Mouse (Mus musculus): ENCODE data around the gene Ing4. TPM values are rescaled to one million over a fixed set of nuclear protein-coding genes. Genes with fewer than 3 reads are reported as not detected.
"Not testable (repeated sequence)": the region's sequence is repeated elsewhere in the genome, so short reads cannot be mapped to it uniquely, and the experiment has no call there.

Gene Ing4
- polyA plus RNA-seq, 1 experiment: not detected

GRCm38 (mm10) chr6:125030532-125030931, 9.0 kb upstream of the Ing4 start:
- WGBS: 25% methylated on average over 7 of the region's 9 CpGs
- not testable (repeated sequence) for H3K27ac ChIP-seq (ENCODE audit: insufficient read depth, low read depth, low read length); H3K4me1 ChIP-seq (ENCODE audit: control insufficient read depth, insufficient read depth, low read length); H3K4me3 ChIP-seq (ENCODE audit: insufficient read depth, low read depth, low read length)
- peak; percentile 93 for TF ChIP-seq CTCF (IDR thresholded peaks at IDR 0.05; ENCODE audit: insufficient read depth, low read depth, low read length)

- Histone ChIP-seq H3K4me3 (ENCODE audit: insufficient read depth, low read depth, low read length) (no peak overlapping the region), H3K4me1 (ENCODE audit: control insufficient read depth, insufficient read depth, low read length) (no peaks in the 10 kb centered on the region), H3K27ac (ENCODE audit: insufficient read depth, low read depth, low read length) (no peak overlapping the region)
- TF ChIP-seq POLR2A (IDR thresholded peaks at IDR 0.05; ENCODE audit: insufficient read depth, low read depth, low read length) (no peak), CTCF (IDR thresholded peaks at IDR 0.05; ENCODE audit: insufficient read depth, low read depth, low read length) (no peak)
- 82% methylated on average over 16 of the region's 16 CpGs for WGBS
These were observed 8.0 kb upstream of the Ing4 start for GRCm38 (mm10) chr6:125031604-125032003.

GRCm38 (mm10) chr6:125038666-125039065, 894 bp upstream of the Ing4 start:
- H3K4me3 ChIP-seq (ENCODE audit: insufficient read depth, low read depth, low read length): no peak overlapping the region
- TF ChIP-seq CTCF (IDR thresholded peaks at IDR 0.05; ENCODE audit: insufficient read depth, low read depth, low read length) (no peak), POLR2A (IDR thresholded peaks at IDR 0.05; ENCODE audit: insufficient read depth, low read depth, low read length) (no peak)
- H3K27ac ChIP-seq (ENCODE audit: insufficient read depth, low read depth, low read length): no peak overlapping the region

GRCm38 (mm10) chr6:125039131-125039530, 429 bp upstream of the Ing4 start:
- Histone ChIP-seq H3K4me3 (ENCODE audit: insufficient read depth, low read depth, low read length) (peak overlapping the region; percentile 7; the same call in 1 of the 2 replicates), H3K27ac (ENCODE audit: insufficient read depth, low read depth, low read length) (peak overlapping the region; percentile 62; the same call in 1 of the 2 replicates), H3K4me1 (ENCODE audit: control insufficient read depth, insufficient read depth, low read length) (peaks cover 2% of the 10 kb centered on the region; the same call in 1 of the 2 replicates)
- 5% methylated on average over 8 of the region's 8 CpGs for WGBS
- no peak for TF ChIP-seq POLR2A (IDR thresholded peaks at IDR 0.05; ENCODE audit: insufficient read depth, low read depth, low read length)
- no peak for TF ChIP-seq CTCF (IDR thresholded peaks at IDR 0.05; ENCODE audit: insufficient read depth, low read depth, low read length)

More at GRCm38 (mm10) chr6:125038666-125039065, 894 bp upstream of the Ing4 start:
- H3K4me1 ChIP-seq (ENCODE audit: control insufficient read depth, insufficient read depth, low read length): peaks cover 2% of the 10 kb centered on the region; the same call in 1 of the 2 replicates
- 90% methylated on average over 4 of the region's 4 CpGs for WGBS

- no peak overlapping the region for H3K27ac ChIP-seq (ENCODE audit: insufficient read depth, low read depth, low read length)
- WGBS: 17% methylated on average over 7 of the region's 7 CpGs
- H3K4me1 ChIP-seq (ENCODE audit: control insufficient read depth, insufficient read depth, low read length): peaks cover 2% of the 10 kb centered on the region; the same call in 1 of the 2 replicates
- TF ChIP-seq CTCF (IDR thresholded peaks at IDR 0.05; ENCODE audit: insufficient read depth, low read depth, low read length) (no peak), POLR2A (IDR thresholded peaks at IDR 0.05; ENCODE audit: insufficient read depth, low read depth, low read length) (no peak)
- peak overlapping the region; percentile 95 for H3K4me3 ChIP-seq (ENCODE audit: insufficient read depth, low read depth, low read length)
These were observed 661 bp downstream of the Ing4 start for GRCm38 (mm10) chr6:125040221-125040620.

- no peak overlapping the region for H3K4me3 ChIP-seq (ENCODE audit: insufficient read depth, low read depth, low read length)
- peaks cover 2% of the 10 kb centered on the region; the same call in 1 of the 2 replicates for H3K4me1 ChIP-seq (ENCODE audit: control insufficient read depth, insufficient read depth, low read length)
- H3K27ac ChIP-seq (ENCODE audit: insufficient read depth, low read depth, low read length): no peak overlapping the region
- TF ChIP-seq CTCF (IDR thresholded peaks at IDR 0.05; ENCODE audit: insufficient read depth, low read depth, low read length) (no peak), POLR2A (IDR thresholded peaks at IDR 0.05; ENCODE audit: insufficient read depth, low read depth, low read length) (no peak)
- 69% methylated on average over 7 of the region's 7 CpGs for WGBS
These were observed 1.5 kb downstream of the Ing4 start for GRCm38 (mm10) chr6:125041047-125041446.

GRCm38 (mm10) chr6:125042081-125042480, 2.5 kb downstream of the Ing4 start:
- TF ChIP-seq POLR2A (IDR thresholded peaks at IDR 0.05; ENCODE audit: insufficient read depth, low read depth, low read length) (no peak), CTCF (IDR thresholded peaks at IDR 0.05; ENCODE audit: insufficient read depth, low read depth, low read length) (no peak)
- no peak overlapping the region for H3K4me3 ChIP-seq (ENCODE audit: insufficient read depth, low read depth, low read length)
- 90% methylated on average over 7 of the region's 7 CpGs for WGBS
- H3K4me1 ChIP-seq (ENCODE audit: control insufficient read depth, insufficient read depth, low read length): peaks cover 2% of the 10 kb centered on the region; the same call in 1 of the 2 replicates
- H3K27ac ChIP-seq (ENCODE audit: insufficient read depth, low read depth, low read length): no peak overlapping the region

GRCm38 (mm10) chr6:125046691-125047090, 7.1 kb downstream of the Ing4 start:
- Histone ChIP-seq H3K4me1 (ENCODE audit: control insufficient read depth, insufficient read depth, low read length) (no peaks in the 10 kb centered on the region), H3K27ac (ENCODE audit: insufficient read depth, low read depth, low read length) (no peak overlapping the region), H3K4me3 (ENCODE audit: insufficient read depth, low read depth, low read length) (no peak overlapping the region)
- WGBS: 20% methylated on average over 5 of the region's 5 CpGs
- peak; percentile 44; the same call in 1 of the 2 replicates for TF ChIP-seq CTCF (IDR thresholded peaks at IDR 0.05; ENCODE audit: insufficient read depth, low read depth, low read length)
- TF ChIP-seq POLR2A (IDR thresholded peaks at IDR 0.05; ENCODE audit: insufficient read depth, low read depth, low read length): no peak

- no peak for TF ChIP-seq POLR2A (IDR thresholded peaks at IDR 0.05; ENCODE audit: insufficient read depth, low read depth, low read length)
- TF ChIP-seq CTCF (IDR thresholded peaks at IDR 0.05; ENCODE audit: insufficient read depth, low read depth, low read length): no peak
- no peaks in the 10 kb centered on the region for H3K4me1 ChIP-seq (ENCODE audit: control insufficient read depth, insufficient read depth, low read length)
- H3K27ac ChIP-seq (ENCODE audit: insufficient read depth, low read depth, low read length): no peak within 1 kb of the TSS
- WGBS: 48% methylated on average over 20 of the region's 20 CpGs
- H3K4me3 ChIP-seq (ENCODE audit: insufficient read depth, low read depth, low read length): no peak within 1 kb of the TSS
These were observed 10.1 kb downstream of the Ing4 start, which contains the start of gene Acrbp for GRCm38 (mm10) chr6:125049678-125050077. TSS of gene Acrbp (plus strand) at chr6:125049689.

Measured in olfactory bulb, adult 2 months (tissue).